Mouse (Mus musculus) midbrain, embryonic 15.5 days (tissue): ENCODE data around the gene Gaa. TPM values are rescaled to one million over a fixed set of nuclear protein-coding genes. Genes with fewer than 3 reads are reported as not detected.
A peak's percentile ranks its signal among the peaks of the same experiment; 100 is the strongest.

Experiments
- ATAC-seq: fragments of 200-750 bp; cut with Nextera tagmentation; replicated peaks from 2 replicates; pipeline ENCODE4 v1.8.0; 2017; ENCODE audit warnings: moderate TSS enrichment
- H3K27ac ChIP-seq: fragments of 300-500 bp; sonication (generic); 2 replicates; pipeline ENCODE4 v1.5.1; 2015; ENCODE audit warnings: mild to moderate bottlenecking, inconsistent platforms
- H3K27me3 ChIP-seq: fragments of 300-500 bp; sonication (generic); replicated peaks from 2 replicates; pipeline ENCODE4 v1.6.1; 2015; ENCODE audit warnings: inconsistent platforms
- H3K36me3 ChIP-seq: fragments of 300-500 bp; sonication (generic); replicated peaks from 2 replicates; pipeline ENCODE4 v1.6.1; 2015; ENCODE audit warnings: inconsistent platforms
- H3K4me1 ChIP-seq: fragments of 300-500 bp; sonication (generic); 2 replicates; pipeline ENCODE4 v1.6.1; 2015; ENCODE audit warnings: inconsistent platforms
- H3K4me2 ChIP-seq: fragments of 300-500 bp; sonication (generic); 2 replicates; pipeline ENCODE4 v1.6.1; 2015; ENCODE audit warnings: inconsistent platforms, mild to moderate bottlenecking, moderate library complexity
- H3K4me3 ChIP-seq: fragments of 300-500 bp; sonication (generic); 2 replicates; pipeline ENCODE4 v1.5.1; 2015; ENCODE audit warnings: mild to moderate bottlenecking, inconsistent platforms
- H3K9ac ChIP-seq: fragments of 300-500 bp; sonication (generic); 2 replicates; pipeline ENCODE4 v1.6.1; 2015; ENCODE audit warnings: mild to moderate bottlenecking, inconsistent platforms
- H3K9me3 ChIP-seq: fragments of 300-500 bp; sonication (generic); 2 replicates; pipeline ENCODE4 v1.6.1; 2016; ENCODE audit warnings: inconsistent platforms
- WGBS: fragments of 180-500 bp; shearing (Covaris S2); methylation state at CpG from one replicate; pipeline ENCODE4 v1.1.7; 2015; ENCODE audit warnings: mixed read lengths; 5-methylcytosine and 5-hydroxymethylcytosine counted together
- polyA plus RNA-seq: library from polyadenylated mRNA; unstranded; fragments of >200 nt; fragmentation: Nextera tagmentation; extraction: Ambion mirVana; gene quantifications from 2 replicates; pipeline ENCODE4 v1.2.1, GENCODE M21; 2015

Gene Gaa
- 93.9 and 95.3 TPM in 2 replicates for polyA plus RNA-seq

- peak within 1 kb of the TSS; percentile 42 for H3K27ac ChIP-seq
- peaks cover 32% of the 10 kb centered on the region for H3K4me1 ChIP-seq
- WGBS: 6% methylated on average over 52 of the region's 52 CpGs
- H3K9ac ChIP-seq: peak within 1 kb of the TSS; percentile 59
- H3K36me3 ChIP-seq: peaks cover 6% of the 10 kb centered on the region; the same call in 1 of the 2 replicates
- H3K27me3 ChIP-seq: no peaks in the 10 kb centered on the region
- H3K4me2 ChIP-seq: peak within 1 kb of the TSS; percentile 65
- ATAC-seq: peak; percentile 86
- no peaks in the 10 kb centered on the region for H3K9me3 ChIP-seq
- peak within 1 kb of the TSS; percentile 55 for H3K4me3 ChIP-seq
Measured at GRCm38 (mm10) chr11:119267768-119268556, at the start of gene Gaa. Gene Gaa (plus strand): TSS chr11:119267887.

DNA sequence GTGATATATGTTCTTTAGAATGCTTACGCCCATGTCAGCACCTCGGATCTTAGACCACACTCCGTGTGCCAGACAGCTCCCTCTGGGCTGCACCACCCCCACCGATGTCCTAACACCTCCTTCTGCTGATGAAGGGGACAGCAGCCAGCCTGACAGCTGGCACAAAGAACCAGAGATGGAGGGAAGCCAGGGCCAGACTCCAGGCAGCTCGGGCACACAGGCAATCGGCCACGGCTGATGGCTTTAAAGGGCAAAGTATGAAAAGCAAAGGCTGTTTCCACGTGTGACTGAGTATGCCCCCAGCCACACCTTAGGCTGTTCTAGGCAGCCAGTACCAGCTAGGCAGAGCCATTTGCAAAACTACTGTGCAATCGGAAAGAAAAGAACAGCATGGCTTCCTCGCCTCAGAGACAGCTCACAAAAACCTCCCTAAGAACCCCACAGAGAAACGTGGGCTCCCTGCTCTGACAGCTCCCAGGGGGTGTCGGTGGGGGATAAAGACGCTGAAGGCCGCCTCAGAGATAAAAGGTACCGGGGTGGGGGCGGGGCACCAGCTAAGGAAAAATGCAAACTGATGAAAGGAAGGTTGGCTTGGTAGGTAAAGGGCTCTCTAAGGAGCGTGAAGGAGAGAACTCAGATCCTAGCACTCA lies 47.7 kb upstream of the Gaa start:
- Histone ChIP-seq H3K36me3 (no peaks in the 10 kb centered on the region), H3K9me3 (no peaks in the 10 kb centered on the region), H3K9ac (peak overlapping the region; percentile 18), H3K4me1 (peaks cover 62% of the 10 kb centered on the region), H3K27me3 (no peaks in the 10 kb centered on the region), H3K4me3 (no peak overlapping the region), H3K4me2 (peak overlapping the region; percentile 30), H3K27ac (peak overlapping the region; percentile 67)
- 7% methylated on average over 17 of the region's 17 CpGs for WGBS
- ATAC-seq: peak; percentile 31; the same call in 1 of the 2 replicates

GRCm38 (mm10) chr11:119221812-119222510 lies 45.7 kb upstream of the Gaa start:
- 32% methylated on average over 10 of the region's 11 CpGs for WGBS
- no peaks in the 10 kb centered on the region for H3K9me3 ChIP-seq
- no peak overlapping the region for H3K9ac ChIP-seq
- H3K27ac ChIP-seq: no peak overlapping the region
- no peak for ATAC-seq
- no peak overlapping the region for H3K4me3 ChIP-seq
- peaks cover 62% of the 10 kb centered on the region for H3K4me1 ChIP-seq
- H3K4me2 ChIP-seq: no peak overlapping the region
- H3K36me3 ChIP-seq: no peaks in the 10 kb centered on the region
- no peaks in the 10 kb centered on the region for H3K27me3 ChIP-seq

DNA sequence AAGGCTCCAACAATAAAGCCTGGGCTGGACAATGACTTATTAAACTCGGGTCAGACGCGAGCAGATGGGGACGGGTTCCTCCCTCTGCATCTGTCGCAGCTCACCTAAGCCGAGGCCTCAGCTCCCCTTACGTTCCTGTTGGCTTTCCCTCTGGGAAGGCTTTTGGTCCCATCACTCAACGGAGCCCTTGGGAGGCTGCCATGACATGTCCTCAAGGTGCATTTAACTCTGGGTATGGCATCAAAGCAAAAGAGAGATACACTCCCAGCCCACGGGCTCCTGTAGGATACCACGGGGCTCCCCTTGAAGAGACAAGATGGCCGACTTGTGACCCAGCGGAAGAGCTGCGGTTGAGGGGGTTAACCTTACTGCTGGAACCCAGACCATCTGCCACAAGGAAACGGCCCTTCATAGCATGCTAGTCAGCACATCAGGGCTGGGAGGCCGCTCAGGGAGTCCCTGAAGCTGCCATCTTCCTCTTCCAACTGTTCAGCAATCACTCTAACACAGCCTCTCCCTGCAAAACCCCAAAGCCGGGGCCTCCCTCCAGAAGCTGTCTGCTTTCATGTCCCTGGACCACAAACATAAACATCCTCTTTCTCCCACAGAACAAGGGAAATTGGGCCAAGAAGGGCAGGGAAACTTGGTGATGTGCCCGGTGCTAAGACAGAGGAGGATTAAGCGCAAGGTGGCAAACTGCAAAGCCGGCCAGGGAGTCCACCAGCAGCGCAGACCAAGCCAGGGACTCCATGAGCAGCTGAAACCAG lies 44.4 kb upstream of the Gaa start:
- Histone ChIP-seq H3K9ac (no peak overlapping the region), H3K9me3 (no peaks in the 10 kb centered on the region), H3K4me3 (no peak overlapping the region), H3K4me2 (no peak overlapping the region), H3K4me1 (peaks cover 69% of the 10 kb centered on the region), H3K27ac (peak overlapping the region; percentile 53; the same call in 1 of the 2 replicates), H3K27me3 (no peaks in the 10 kb centered on the region), H3K36me3 (no peaks in the 10 kb centered on the region)
- WGBS: 82% methylated on average over 20 of the region's 20 CpGs
- no peak for ATAC-seq

- H3K4me1 ChIP-seq: peaks cover 77% of the 10 kb centered on the region
Measured at GRCm38 (mm10) chr11:119224926-119225325, 42.8 kb upstream of the Gaa start.

DNA sequence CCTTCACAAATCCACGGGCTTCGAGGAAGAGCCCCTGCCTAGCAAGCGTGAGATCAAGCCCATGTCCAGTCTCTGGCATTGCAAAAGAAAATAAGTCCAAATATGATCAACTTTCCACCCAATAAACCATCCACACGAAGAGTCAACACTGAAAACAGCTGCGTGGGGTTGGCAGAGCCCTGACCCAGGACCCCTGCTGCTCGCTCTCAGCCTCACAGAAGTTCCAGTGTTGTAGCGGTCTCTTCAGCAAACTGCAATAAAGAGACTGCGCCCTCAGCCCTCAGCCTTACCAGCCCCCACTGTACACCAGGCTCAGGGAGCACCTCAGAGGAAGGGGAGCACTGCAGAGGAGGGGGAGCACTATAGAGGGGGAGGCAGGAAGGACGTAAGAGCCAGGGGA lies 42.1 kb upstream of the Gaa start:
- no peak overlapping the region for H3K27ac ChIP-seq
- H3K9me3 ChIP-seq: no peaks in the 10 kb centered on the region
- no peaks in the 10 kb centered on the region for H3K27me3 ChIP-seq
- H3K9ac ChIP-seq: no peak overlapping the region
- ATAC-seq: no peak
- no peaks in the 10 kb centered on the region for H3K36me3 ChIP-seq
- peaks cover 77% of the 10 kb centered on the region for H3K4me1 ChIP-seq
- peak overlapping the region; percentile 12 for H3K4me2 ChIP-seq
- WGBS: 76% methylated on average over 9 of the region's 9 CpGs
- no peak overlapping the region for H3K4me3 ChIP-seq

More at GRCm38 (mm10) chr11:119224926-119225325, 42.8 kb upstream of the Gaa start:
- Histone ChIP-seq H3K4me2 (no peak overlapping the region), H3K9ac (no peak overlapping the region), H3K36me3 (no peaks in the 10 kb centered on the region), H3K27ac (no peak overlapping the region), H3K4me3 (no peak overlapping the region), H3K9me3 (no peaks in the 10 kb centered on the region), H3K27me3 (no peaks in the 10 kb centered on the region)
- ATAC-seq: no peak
- 93% methylated on average over 6 of the region's 6 CpGs for WGBS

DNA sequence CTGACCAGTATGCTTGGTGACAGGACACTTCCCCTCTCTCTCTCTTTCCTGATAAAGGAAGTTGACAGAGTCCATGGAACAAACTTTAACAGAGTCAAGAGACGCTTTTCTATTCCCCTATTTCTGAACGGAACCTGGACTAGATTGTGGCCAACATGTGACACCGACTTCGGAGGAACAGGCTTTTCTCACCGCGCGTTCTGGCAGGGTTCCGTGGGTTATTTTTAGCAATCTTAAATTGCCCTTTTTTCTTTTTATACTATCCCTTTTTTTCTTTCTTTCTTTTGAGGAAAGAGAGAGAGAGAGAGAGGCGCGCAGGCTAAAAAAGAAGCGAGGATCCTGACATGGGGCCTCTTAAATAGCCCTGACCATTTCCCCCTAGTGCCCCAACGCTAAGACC lies 40.1 kb upstream of the Gaa start:
- Histone ChIP-seq H3K4me2 (peak overlapping the region; percentile 100), H3K27ac (peak overlapping the region; percentile 87), H3K9me3 (no peaks in the 10 kb centered on the region), H3K9ac (peak overlapping the region; percentile 97), H3K4me1 (peaks cover 66% of the 10 kb centered on the region), H3K4me3 (peak overlapping the region; percentile 96), H3K27me3 (no peaks in the 10 kb centered on the region), H3K36me3 (no peaks in the 10 kb centered on the region)
- no peak for ATAC-seq
- WGBS: 1% methylated on average over 12 of the region's 12 CpGs

DNA sequence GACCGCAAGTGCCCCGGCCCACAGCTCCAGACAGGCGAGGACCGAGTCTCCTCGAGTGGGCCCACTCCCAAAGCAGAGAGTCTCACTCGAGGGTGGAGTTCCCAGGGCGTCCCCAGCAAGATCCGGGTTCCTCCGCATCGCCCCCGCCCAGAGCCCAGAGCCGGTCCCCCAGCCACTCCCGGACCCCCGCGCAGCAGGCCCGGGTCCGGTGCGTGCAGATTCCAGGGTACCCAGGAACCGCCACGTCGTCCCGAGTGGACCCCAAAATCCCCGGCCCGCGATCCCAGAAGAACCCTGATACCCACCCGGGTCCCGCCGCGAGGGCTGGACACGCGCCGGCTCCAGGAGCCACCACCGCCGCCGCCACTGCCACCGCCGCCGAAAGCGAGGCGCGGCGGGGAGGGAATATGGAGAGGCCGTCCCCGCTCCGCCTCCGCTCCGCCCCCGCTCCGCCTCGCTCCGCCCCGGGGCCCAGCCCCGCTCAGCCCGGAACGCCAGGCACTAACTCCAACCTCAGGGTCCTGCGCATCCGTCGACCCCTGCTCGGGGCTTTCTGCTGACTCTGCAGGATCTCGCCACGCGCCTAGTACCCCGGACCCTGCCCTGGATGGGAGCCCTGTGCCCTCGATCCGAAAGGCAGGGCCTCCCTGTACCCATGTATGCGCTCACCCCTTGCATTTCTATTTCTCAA lies 39.5 kb upstream of the Gaa start, which contains the start of the genes Tbc1d16 and Ccdc40:
TSS of gene Tbc1d16 (minus strand) at position 409 of the 691 bp plus-strand sequence.
TSS of gene Ccdc40 (plus strand) at position 482 of the 691 bp plus-strand sequence.
- ATAC-seq: peak; percentile 90
- H3K4me1 ChIP-seq: peaks cover 59% of the 10 kb centered on the region
- no peaks in the 10 kb centered on the region for H3K36me3 ChIP-seq
- H3K4me3 ChIP-seq: peak within 1 kb of the TSS; percentile 96
- WGBS: under 1% methylated on average over 65 of the region's 66 CpGs
- peak within 1 kb of the TSS; percentile 87 for H3K27ac ChIP-seq
- peak within 1 kb of the TSS; percentile 100 for H3K4me2 ChIP-seq
- no peaks in the 10 kb centered on the region for H3K27me3 ChIP-seq
- no peaks in the 10 kb centered on the region for H3K9me3 ChIP-seq
- H3K9ac ChIP-seq: peak within 1 kb of the TSS; percentile 97

GRCm38 (mm10) chr11:119228846-119229626 lies 38.7 kb upstream of the Gaa start:
- H3K4me3 ChIP-seq: peak overlapping the region; percentile 96
- 1% methylated on average over 34 of the region's 34 CpGs for WGBS
- peak overlapping the region; percentile 97 for H3K9ac ChIP-seq
- H3K9me3 ChIP-seq: no peaks in the 10 kb centered on the region
- peak overlapping the region; percentile 87 for H3K27ac ChIP-seq
- H3K4me1 ChIP-seq: peaks cover 52% of the 10 kb centered on the region
- ATAC-seq: peak; percentile 92
- H3K36me3 ChIP-seq: no peaks in the 10 kb centered on the region
- H3K4me2 ChIP-seq: peak overlapping the region; percentile 100
- no peaks in the 10 kb centered on the region for H3K27me3 ChIP-seq

- Histone ChIP-seq H3K9me3 (no peaks in the 10 kb centered on the region), H3K4me1 (peaks cover 15% of the 10 kb centered on the region), H3K4me3 (no peak overlapping the region), H3K27ac (no peak overlapping the region), H3K4me2 (no peak overlapping the region), H3K27me3 (no peaks in the 10 kb centered on the region), H3K9ac (no peak overlapping the region), H3K36me3 (0 out of 2 replicates have a peak, but pooled peaks cover 3% of the 10 kb centered on the region)
- 92% methylated on average over 10 of the region's 10 CpGs for WGBS
- ATAC-seq: no peak
Measured at GRCm38 (mm10) chr11:119234770-119235169, 32.9 kb upstream of the Gaa start.
